Mouse (Mus musculus) small intestine, adult 2 months (tissue): Measurements from ENCODE around the gene Fam198a.

ENCODE experiments used
- CTCF ChIP-seq: fragments of 200-500 bp; IDR thresholded peaks from 2 replicates; pipeline ENCODE4 v1.5.1; 2012; ENCODE audit warnings: low read depth, mild to moderate bottlenecking, control low read depth, inconsistent platforms, low read length, moderate library complexity, mixed read lengths; ENCODE audit not compliant: insufficient replicate concordance, insufficient read length; ENCODE audit errors: extremely low read depth
- POLR2A ChIP-seq: fragments of 200-500 bp; IDR thresholded peaks from 2 replicates; pipeline ENCODE4 v1.6.1; 2012; ENCODE audit warnings: low read depth, mild to moderate bottlenecking, control low read depth, inconsistent platforms, low read length, moderate library complexity

DNA sequence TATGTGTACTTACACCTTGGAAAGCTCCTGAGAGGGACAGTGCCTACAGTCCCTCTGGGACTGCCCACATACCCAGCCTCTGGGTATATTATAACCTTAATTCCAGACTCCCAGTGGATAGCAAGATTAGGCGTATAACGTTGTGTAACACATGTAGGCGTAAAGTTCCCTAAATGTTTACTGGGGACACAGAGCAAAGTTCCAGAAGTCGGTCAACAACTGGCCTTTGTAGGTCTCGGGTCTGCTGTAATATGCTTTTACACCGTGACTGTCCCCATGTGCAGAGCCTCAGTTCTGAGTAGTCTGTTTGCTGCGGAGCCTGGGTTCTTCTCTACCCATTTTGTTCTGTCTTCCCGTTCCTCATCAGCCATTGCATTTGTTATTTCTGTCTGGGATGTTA, 27.3 kb upstream of the Fam198a start:
- TF ChIP-seq POLR2A (no peak), CTCF (no peak)
